ENCODE assay signal across 17 mouse cellular contexts in genomic region chr4:41583353-41583752, GRCm38 (mm10). TPM values are rescaled to one million over a fixed set of nuclear protein-coding genes. Genes with fewer than 3 reads are reported as not detected.
"Had no signal": no experiment of that assay in that cellular context is flagged by ENCODE, and none has a peak within 500 bp of the region (broad histone marks: within the 10 kb centered on the region; RNA-seq: fewer than 3 reads in every experiment).

No protein-coding gene starts in this region.

- H3K4me3 ChIP-seq: limb, embryonic 12.5 days; limb, embryonic 15.5 days had no signal

- ATAC-seq: inflammation-experienced regulatory T-cells, adult 6 months; intestine, embryonic 16.5 days; liver, postnatal 0 days; lung, postnatal 0 days had no signal

- H3K27ac ChIP-seq: limb, embryonic 12.5 days; limb, embryonic 15.5 days; liver, embryonic 14.5 days; macrophage had no signal

- H3K36me3 ChIP-seq: limb, embryonic 12.5 days; limb, embryonic 15.5 days had no signal

- DNase-seq: kidney, adult 18-20 months; kidney, adult 9 months; kidney, postnatal 14 days; kidney, postnatal 4 days; left cerebral cortex, postnatal 4 days; liver, postnatal 0 days; lung, embryonic 14.5 days; thymus, adult 18-20 months; thymus, postnatal 36 days had no signal

- H3K4me1 ChIP-seq: limb, embryonic 12.5 days; limb, embryonic 15.5 days had no signal

- H3K4me2 ChIP-seq: limb, embryonic 12.5 days; limb, embryonic 15.5 days; liver, embryonic 11.5 days; lung, embryonic 14.5 days had no signal

- H3K9me3 ChIP-seq: limb, embryonic 12.5 days; limb, embryonic 15.5 days had no signal

- H3K9ac ChIP-seq: limb, embryonic 12.5 days; limb, embryonic 15.5 days; liver, embryonic 14.5 days; liver, postnatal 0 days; lung, embryonic 14.5 days had no signal

RNA-seq across cellular contexts. Expression of gene Dnaic1, which starts 13.8 kb away (rescaled TPM):
- polyA plus RNA-seq: inflammation-experienced regulatory T-cells, adult 6 months had no signal

RNA-seq across cellular contexts. Expression of gene Enho, which starts 56.8 kb away (rescaled TPM):
- polyA plus RNA-seq: inflammation-experienced regulatory T-cells, adult 6 months had no signal
